Mouse (Mus musculus): ENCODE data around the gene Sfxn2.

DNA sequence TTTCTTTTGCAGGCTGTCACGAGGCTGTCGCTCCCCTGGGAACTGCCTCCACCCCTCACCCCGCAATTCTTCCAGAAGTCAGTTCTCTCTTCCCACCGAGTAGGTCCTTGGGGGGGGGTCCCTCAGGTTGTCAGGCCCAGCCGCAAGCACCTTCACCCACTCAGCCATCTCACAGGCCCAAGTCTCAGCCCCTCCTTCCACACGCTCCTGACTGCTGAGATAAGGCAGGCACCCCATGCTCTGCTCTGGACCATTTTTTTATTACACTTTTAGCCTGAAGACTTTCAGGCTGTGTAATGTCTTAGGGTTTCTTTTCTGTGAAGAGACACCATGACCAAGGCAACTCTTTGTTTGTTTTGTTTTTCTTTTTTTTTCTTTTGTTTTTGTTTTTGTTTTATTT lies 64.4 kb downstream of the Sfxn2 start:
- TF ChIP-seq CTCF (IDR thresholded peaks at IDR 0.05; ENCODE audit: extremely low read depth, insufficient read length, insufficient replicate concordance, low read depth, low read length) (no peak), POLR2A (IDR thresholded peaks at IDR 0.05; ENCODE audit: low read depth, low read length) (no peak)
